Mouse (Mus musculus) gastrocnemius, postnatal 36 days (tissue): ENCODE data around the gene Cog3. TPM values are rescaled to one million over a fixed set of nuclear protein-coding genes. Genes with fewer than 3 reads are reported as not detected.

Experiments
- DNase-seq, 2 experiments: peaks; one replicate each; pipeline ENCODE4 v3.0.0; 2022
- intact Hi-C: fragments of 180-260 bp; cut with DNase I; formaldehyde crosslinking; loops from one replicate; pipeline ENCODE4 v1.15.1; 2025
- total RNA-seq, 2 experiments: library from RNA; stranded (reverse); gene quantifications; 2 replicates each; pipeline ENCODE4 v1.2.3; 2021

The Cog3 gene
- total RNA-seq, 2 experiments from 2014 or later = 6.2 to 6.6 TPM

GRCm38 (mm10) chr14:75767492-75768274, 13.4 kb upstream of the Cog3 start:
- intact Hi-C loops = no loop called here

GRCm38 (mm10) chr14:75761028-75761805, 6.9 kb upstream of the Cog3 start:
- intact Hi-C loops = no loop called here
- no peak for DNase-seq

More at GRCm38 (mm10) chr14:75767492-75768274, 13.4 kb upstream of the Cog3 start:
- DNase-seq = peak; percentile 31 to 45

GRCm38 (mm10) chr14:75758401-75758800, 4.1 kb upstream of the Cog3 start:
- DNase-seq = no peak
- intact Hi-C loops = no loop called here

- intact Hi-C loops = no loop called here
- DNase-seq = no peak
Observed at GRCm38 (mm10) chr14:75757821-75758220, 3.5 kb upstream of the Cog3 start.

- no peak for DNase-seq
- intact Hi-C loops = no loop called here
Observed at GRCm38 (mm10) chr14:75756971-75757370, 2.7 kb upstream of the Cog3 start.

DNA sequence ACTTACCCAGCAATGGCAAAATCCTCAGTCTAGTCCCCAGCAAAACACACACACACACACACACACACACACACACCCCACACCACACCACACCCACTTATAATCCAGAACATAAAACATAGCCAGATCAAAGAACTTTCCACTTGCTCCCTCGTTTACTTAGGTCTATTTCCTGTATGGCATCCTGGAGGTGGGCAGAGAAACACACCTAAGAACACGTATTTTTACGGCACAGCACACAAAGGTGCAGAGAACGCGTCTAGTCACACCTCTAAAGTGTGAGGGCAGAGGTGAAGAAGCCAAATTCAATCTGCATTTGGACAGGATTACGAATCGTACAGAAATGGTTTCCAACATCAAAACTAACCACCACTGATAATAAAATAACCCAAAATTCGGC, 1.1 kb downstream of the Cog3 start:
- no peak for DNase-seq
- intact Hi-C loops = no loop called here

- no peak for DNase-seq
- intact Hi-C loops = no loop called here
Observed at GRCm38 (mm10) chr14:75751040-75751439, 3.3 kb downstream of the Cog3 start.

DNA sequence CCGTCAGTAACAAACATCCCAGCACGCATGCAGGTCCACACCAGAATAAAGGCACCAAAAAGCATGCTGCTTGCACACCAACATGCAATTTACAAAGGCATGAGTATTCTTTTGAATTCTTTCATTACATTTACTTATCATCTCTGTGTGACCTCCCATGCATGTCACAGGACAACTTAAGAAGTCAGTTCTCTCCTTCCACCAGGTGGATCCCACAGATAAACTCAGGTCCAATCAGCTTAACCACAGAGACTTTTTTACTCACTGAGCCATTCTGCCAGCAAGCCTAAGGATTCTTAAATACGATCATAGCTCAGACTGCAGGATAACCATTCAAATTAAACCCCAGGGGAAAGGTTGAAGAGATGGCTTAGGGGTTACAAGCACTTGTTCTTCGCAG, 5.2 kb downstream of the Cog3 start:
- intact Hi-C loops = no loop called here
- no peak for DNase-seq

GRCm38 (mm10) chr14:75747960-75748359, 6.4 kb downstream of the Cog3 start:
- DNase-seq = no peak

DNA sequence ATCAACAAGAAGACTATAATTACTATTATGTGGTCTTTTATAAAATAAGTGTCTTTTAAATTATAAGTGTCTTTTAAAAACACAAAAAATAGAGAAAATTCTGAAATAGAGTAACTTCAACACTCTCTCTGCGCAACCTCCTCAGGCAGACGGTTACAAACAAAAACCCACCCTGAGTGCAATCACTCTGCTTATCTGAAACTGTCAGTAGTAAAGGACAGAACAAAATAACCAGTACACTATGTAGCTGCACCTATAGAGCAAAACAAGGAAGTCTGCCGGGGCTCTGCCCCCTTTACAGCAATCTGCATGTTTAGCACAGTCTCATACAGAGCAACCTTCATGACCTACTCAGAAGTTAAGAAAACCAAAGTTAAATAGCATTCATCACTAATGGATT, 12.4 kb downstream of the Cog3 start:
- intact Hi-C loops = no loop called here
- DNase-seq = no peak

More at GRCm38 (mm10) chr14:75747960-75748359, 6.4 kb downstream of the Cog3 start:
- intact Hi-C loops = no loop called here

- DNase-seq = no peak
- intact Hi-C loops = no loop called here
Observed at GRCm38 (mm10) chr14:75735597-75735996, 18.7 kb downstream of the Cog3 start.

DNA sequence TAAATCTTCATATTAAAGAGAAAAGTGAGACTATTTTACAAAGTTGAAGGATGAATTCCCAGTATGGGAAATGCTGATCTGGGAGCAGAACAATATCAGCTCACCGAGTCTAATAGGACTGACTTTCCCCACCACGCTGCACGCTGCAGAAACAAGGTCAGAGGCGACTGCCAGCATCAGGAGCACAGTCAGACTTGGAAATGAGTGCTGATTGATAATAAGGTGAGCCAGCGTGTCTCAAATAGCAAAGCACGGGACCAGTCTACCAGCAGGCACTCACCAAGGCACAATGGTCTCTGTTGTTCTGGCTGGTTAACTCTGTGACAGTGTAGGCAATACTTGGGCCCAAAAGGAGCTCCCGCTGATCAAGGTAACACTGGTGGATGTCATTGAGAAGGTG, 21.7 kb downstream of the Cog3 start:
- no peak for DNase-seq
- intact Hi-C loops = no loop called here

GRCm38 (mm10) chr14:75731361-75731760, 23.0 kb downstream of the Cog3 start:
- intact Hi-C loops = no loop called here
- DNase-seq = no peak

- intact Hi-C loops = no loop called here
- DNase-seq = no peak
Observed at GRCm38 (mm10) chr14:75728111-75728510, 26.2 kb downstream of the Cog3 start.

DNA sequence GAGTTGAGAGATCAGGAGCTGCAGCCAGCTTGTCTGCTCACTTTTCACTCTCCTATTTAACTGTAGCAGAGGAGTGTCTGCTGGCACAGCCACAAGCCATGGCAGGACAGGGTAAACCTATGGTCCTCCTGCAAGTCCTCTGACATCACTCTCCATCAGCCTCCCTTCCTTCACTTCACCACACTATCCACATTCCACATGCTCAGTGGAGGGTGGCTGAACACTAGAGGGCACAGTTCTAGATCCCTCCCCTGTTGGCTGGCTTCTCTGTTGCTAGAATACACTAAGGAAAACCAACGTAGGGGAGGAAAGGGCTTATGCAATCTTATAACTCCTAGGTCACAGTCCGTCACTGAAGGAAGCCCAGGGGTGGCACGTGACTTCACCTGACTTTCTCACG, 27.3 kb downstream of the Cog3 start:
- intact Hi-C loops = no loop called here
- no peak for DNase-seq

DNA sequence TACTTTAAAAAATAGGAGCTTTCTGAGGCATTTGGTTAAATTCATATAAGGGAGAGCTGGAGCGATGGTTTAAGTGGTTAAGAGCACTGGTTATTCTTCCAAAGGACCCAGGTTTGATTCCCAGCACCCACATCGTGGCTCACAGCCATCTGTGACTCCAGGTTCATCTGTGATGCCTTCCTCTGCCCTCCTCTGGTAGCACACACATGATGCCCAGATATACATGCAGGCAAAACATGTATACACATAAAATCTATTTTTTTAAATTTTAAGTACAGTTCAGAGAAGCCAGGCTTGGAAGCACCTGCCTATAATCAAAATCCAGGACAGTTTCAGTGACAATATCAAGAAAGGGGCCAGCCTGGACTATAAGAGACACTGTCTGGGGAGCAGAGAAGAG, 31.5 kb downstream of the Cog3 start:
- DNase-seq = no peak
- intact Hi-C loops = loop anchor here (5.0 kb wide), 1 partner anchor 526 kb away; no protein-coding TSS in a partner anchor

DNA sequence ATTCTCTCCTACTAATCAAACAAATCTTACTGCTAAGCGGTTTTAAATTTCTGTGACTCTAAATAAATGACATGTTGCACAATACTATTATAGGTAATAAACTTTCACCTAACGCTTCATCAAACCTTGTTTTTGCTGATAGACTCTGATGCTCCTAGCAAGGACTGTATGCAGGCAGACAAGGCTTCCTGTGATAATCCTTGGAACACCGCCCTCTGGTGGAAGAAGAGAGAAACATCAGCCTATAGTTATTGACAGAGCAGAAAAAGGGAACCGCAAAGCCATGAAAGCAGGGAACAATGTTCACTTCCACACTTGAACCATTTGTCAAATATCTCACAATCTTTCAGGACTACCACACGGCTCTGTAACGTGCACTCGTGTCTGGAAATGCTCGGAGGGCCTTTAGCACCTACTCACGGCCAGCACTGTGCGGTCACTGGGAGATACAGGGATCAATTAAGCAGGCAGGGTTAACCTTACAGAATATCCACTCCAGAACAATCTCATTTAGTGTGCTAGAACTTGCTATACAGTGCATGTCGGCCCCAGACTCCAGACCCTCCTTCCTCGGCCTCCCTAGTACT, 32.2 kb downstream of the Cog3 start:
- DNase-seq = no peak
- intact Hi-C loops = loop anchor here (5.0 kb wide), 1 partner anchor 525 kb away; no protein-coding TSS in a partner anchor

DNA sequence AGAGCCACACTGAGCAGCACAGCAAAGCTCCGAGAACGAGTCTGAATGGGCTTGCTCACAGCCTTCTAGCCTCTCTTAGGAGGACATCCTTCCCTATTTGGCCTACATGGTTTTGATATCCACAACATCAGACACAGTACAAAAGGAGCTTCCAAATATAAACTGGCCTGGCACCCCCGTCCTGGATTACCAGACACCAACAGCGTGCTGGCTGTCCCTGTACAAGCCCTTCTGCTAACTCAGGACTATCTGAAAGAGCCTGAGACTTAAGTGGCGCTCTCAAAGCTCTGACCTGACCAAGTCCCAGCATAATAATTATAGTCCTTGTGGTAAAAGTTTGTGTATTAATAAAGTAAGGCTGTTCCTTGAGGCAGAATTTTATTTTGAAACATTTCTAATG, 34.2 kb downstream of the Cog3 start:
- intact Hi-C loops = loop anchor here (5.0 kb wide), 1 partner anchor 523 kb away; no protein-coding TSS in a partner anchor
- no peak for DNase-seq

GRCm38 (mm10) chr14:75716410-75716809, 37.9 kb downstream of the Cog3 start:
- DNase-seq = no peak
- intact Hi-C loops = no loop called here

GRCm38 (mm10) chr14:75713661-75714060, 40.7 kb downstream of the Cog3 start:
- no peak for DNase-seq
- intact Hi-C loops = no loop called here

DNA sequence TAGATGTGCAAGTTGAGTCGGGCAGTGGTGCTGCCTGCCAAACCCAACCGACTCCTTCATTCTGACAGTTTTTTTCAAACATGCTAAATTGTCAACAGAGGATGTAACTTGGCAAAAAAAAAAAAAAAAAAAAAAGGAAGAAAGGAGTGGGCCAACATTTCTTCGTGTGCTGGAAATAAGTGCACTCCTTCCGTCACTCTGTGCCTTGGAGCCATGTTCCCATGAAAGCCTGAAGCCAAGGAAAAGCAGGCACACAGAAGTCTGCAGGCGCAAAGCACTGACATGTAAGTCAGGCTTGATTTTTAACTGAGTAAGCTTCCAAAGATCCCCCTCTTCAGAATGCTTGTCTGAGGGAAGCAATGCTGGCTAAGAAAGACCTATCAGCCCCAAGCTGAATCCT, 41.6 kb downstream of the Cog3 start:
- intact Hi-C loops = no loop called here
- no peak for DNase-seq
